Mouse (Mus musculus) small intestine, adult 2 months (tissue): ENCODE measurements around the gene Slc35f5. TPM values are rescaled to one million over a fixed set of nuclear protein-coding genes. Genes with fewer than 3 reads are reported as not detected.

ENCODE experiments used
- H3K27ac ChIP-seq: fragments of 200-500 bp; 2 replicates; pipeline ENCODE4 v1.5.1; 2012; ENCODE audit warnings: low read depth, low read length, control low read depth, inconsistent platforms; ENCODE audit not compliant: insufficient read depth
- H3K27me3 ChIP-seq: fragments of 200-500 bp; 2 replicates; pipeline ENCODE4 v1.6.1; 2012; ENCODE audit warnings: mild to moderate bottlenecking, moderate library complexity, low read length, inconsistent platforms; ENCODE audit not compliant: control insufficient read depth, insufficient read depth
- H3K36me3 ChIP-seq: fragments of 200-500 bp; 2 replicates; pipeline ENCODE4 v1.6.1; 2012; ENCODE audit warnings: mild to moderate bottlenecking, low read length, control low read depth, inconsistent platforms; ENCODE audit not compliant: control insufficient read depth, insufficient read depth
- H3K4me1 ChIP-seq: fragments of 200-500 bp; 2 replicates; pipeline ENCODE4 v1.6.1; 2012; ENCODE audit warnings: low read length, inconsistent platforms, mixed read lengths; ENCODE audit not compliant: control insufficient read depth, insufficient read depth, insufficient read length
- H3K4me3 ChIP-seq: fragments of 200-500 bp; 2 replicates; pipeline ENCODE4 v1.5.1; 2012; ENCODE audit warnings: low read depth, mild to moderate bottlenecking, control low read depth, inconsistent platforms, low read length, moderate library complexity
- CTCF ChIP-seq: fragments of 200-500 bp; IDR thresholded peaks from 2 replicates; pipeline ENCODE4 v1.5.1; 2012; ENCODE audit warnings: low read depth, mild to moderate bottlenecking, control low read depth, inconsistent platforms, low read length, moderate library complexity, mixed read lengths; ENCODE audit not compliant: insufficient replicate concordance, insufficient read length; ENCODE audit errors: extremely low read depth
- POLR2A ChIP-seq: fragments of 200-500 bp; IDR thresholded peaks from 2 replicates; pipeline ENCODE4 v1.6.1; 2012; ENCODE audit warnings: low read depth, mild to moderate bottlenecking, control low read depth, inconsistent platforms, low read length, moderate library complexity
- whole genome bisulfite sequencing: fragments of 180-500 bp; shearing (Covaris S2); methylation state at CpG from one replicate; pipeline ENCODE4 v1.1.7; 2018; 5-methylcytosine and 5-hydroxymethylcytosine counted together
- polyA plus RNA-seq: library from polyadenylated mRNA; depleted of rRNA; stranded (reverse); fragments of >200 nt; gene quantifications from 2 replicates; pipeline ENCODE4 v1.2.3, GENCODE M21; 2012; rRNA removed

Slc35f5 gene
- 14.4 and 29.4 TPM in 2 replicates for polyA plus RNA-seq

- H3K4me3 ChIP-seq, result peak within 1 kb of the TSS; percentile 83
- no peaks in the 10 kb centered on the region for H3K27me3 ChIP-seq
- peak within 1 kb of the TSS; percentile 95 for H3K27ac ChIP-seq
- TF ChIP-seq CTCF (no peak), POLR2A (peak; percentile 60)
- peaks cover 11% of the 10 kb centered on the region; the same call in 1 of the 2 replicates for H3K4me1 ChIP-seq
- under 1% methylated on average over 61 of the region's 61 CpGs for WGBS
- H3K36me3 ChIP-seq, result peaks cover 4% of the 10 kb centered on the region
Observed at GRCm38 (mm10) chr1:125560259-125561192, at the start of gene Slc35f5. Slc35f5 (plus strand) TSS chr1:125560595.

GRCm38 (mm10) chr1:125514706-125515105 lies 45.7 kb upstream of the Slc35f5 start:
- peak overlapping the region; percentile 80 for H3K27ac ChIP-seq
- no peak for TF ChIP-seq CTCF
- no peak for TF ChIP-seq POLR2A
- no peaks in the 10 kb centered on the region for H3K27me3 ChIP-seq
- H3K4me1 ChIP-seq, result peaks cover 11% of the 10 kb centered on the region; the same call in 1 of the 2 replicates
- no peak overlapping the region for H3K4me3 ChIP-seq
- WGBS, result 64% methylated on average over 5 of the region's 5 CpGs
- no peaks in the 10 kb centered on the region for H3K36me3 ChIP-seq

- peaks cover 15% of the 10 kb centered on the region; the same call in 1 of the 2 replicates for H3K4me1 ChIP-seq
- H3K27ac ChIP-seq, result no peak overlapping the region
- no peaks in the 10 kb centered on the region for H3K27me3 ChIP-seq
- H3K36me3 ChIP-seq, result no peaks in the 10 kb centered on the region
- no peak overlapping the region for H3K4me3 ChIP-seq
- 64% methylated on average over 7 of the region's 7 CpGs for WGBS
- TF ChIP-seq CTCF (peak; percentile 22; the same call in 1 of the 2 replicates), POLR2A (no peak)
Observed at GRCm38 (mm10) chr1:125516910-125517659, 43.3 kb upstream of the Slc35f5 start.

- TF ChIP-seq CTCF (peak; percentile 87; the same call in 1 of the 2 replicates), POLR2A (no peak)
- Histone ChIP-seq H3K27ac (peak overlapping the region; percentile 87), H3K4me3 (no peak overlapping the region), H3K36me3 (no peaks in the 10 kb centered on the region), H3K4me1 (peaks cover 15% of the 10 kb centered on the region; the same call in 1 of the 2 replicates), H3K27me3 (no peaks in the 10 kb centered on the region)
- WGBS, result 9% methylated on average over 5 of the region's 5 CpGs
Observed at GRCm38 (mm10) chr1:125519107-125519611, 41.2 kb upstream of the Slc35f5 start.

GRCm38 (mm10) chr1:125525965-125526665 lies 34.3 kb upstream of the Slc35f5 start:
- 19% methylated on average over 7 of the region's 7 CpGs for WGBS
- Histone ChIP-seq H3K27me3 (no peaks in the 10 kb centered on the region), H3K4me1 (peaks cover 7% of the 10 kb centered on the region; the same call in 1 of the 2 replicates), H3K36me3 (no peaks in the 10 kb centered on the region), H3K27ac (peak overlapping the region; percentile 82), H3K4me3 (no peak overlapping the region)
- TF ChIP-seq CTCF, result no peak

- no peak for TF ChIP-seq CTCF
- TF ChIP-seq POLR2A, result no peak
- H3K27me3 ChIP-seq, result no peaks in the 10 kb centered on the region
- H3K36me3 ChIP-seq, result no peaks in the 10 kb centered on the region
- peak overlapping the region; percentile 82 for H3K27ac ChIP-seq
- H3K4me1 ChIP-seq, result peaks cover 7% of the 10 kb centered on the region; the same call in 1 of the 2 replicates
- WGBS, result 59% methylated on average over 1 of the region's 1 CpGs
- H3K4me3 ChIP-seq, result no peak overlapping the region
Observed at GRCm38 (mm10) chr1:125526666-125527004, 33.8 kb upstream of the Slc35f5 start.
